Mouse (Mus musculus) megakaryocyte progenitor cell, adult 5-6 weeks (primary cell): ENCODE measurements around the gene Gm5148. TPM values are rescaled to one million over a fixed set of nuclear protein-coding genes. Genes with fewer than 3 reads are reported as not detected.

Experiments
- ATAC-seq: replicated peaks from 2 replicates; pipeline ENCODE4 v1.8.0; 2016; ENCODE audit warnings: mild to moderate bottlenecking, moderate TSS enrichment, inconsistent platforms; ENCODE audit not compliant: poor library complexity
- total RNA-seq, 2 experiments: library from RNA; stranded (forward) in 1 of 2; stranded (reverse) in 1 of 2; fragments of 157-497, 149-512 nt in 1 of 2; fragments of 200-1000 nt in 1 of 2; gene quantifications; 2 replicates each; pipeline versions ENCODE4 v1.2.3 to v1.2.4; 2015 to 2017

Gene Gm5148
- total RNA-seq, 2 experiments from 2014 or later: 0.52 to 25.2 TPM

DNA sequence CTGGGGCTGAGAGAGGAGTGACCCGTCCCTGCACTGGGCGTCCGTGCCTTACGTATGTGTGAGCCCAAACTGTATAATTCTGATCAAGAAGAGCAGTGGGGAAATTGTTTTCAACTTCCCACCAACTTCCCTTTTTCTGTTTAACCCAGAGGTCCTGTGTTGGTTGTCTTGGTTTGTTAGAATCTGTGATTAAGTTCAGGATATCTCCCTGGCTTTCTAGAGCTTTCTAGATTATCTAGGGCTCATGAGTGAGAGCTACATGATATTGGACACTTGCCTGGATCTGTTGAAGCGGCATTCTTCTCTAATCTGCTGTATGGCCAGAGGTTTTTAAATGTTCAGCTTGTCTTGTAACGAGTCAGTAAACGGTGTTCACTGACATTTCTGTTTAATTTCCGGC lies 30.7 kb downstream of the Gm5148 start:
- ATAC-seq: peak; percentile 74

DNA sequence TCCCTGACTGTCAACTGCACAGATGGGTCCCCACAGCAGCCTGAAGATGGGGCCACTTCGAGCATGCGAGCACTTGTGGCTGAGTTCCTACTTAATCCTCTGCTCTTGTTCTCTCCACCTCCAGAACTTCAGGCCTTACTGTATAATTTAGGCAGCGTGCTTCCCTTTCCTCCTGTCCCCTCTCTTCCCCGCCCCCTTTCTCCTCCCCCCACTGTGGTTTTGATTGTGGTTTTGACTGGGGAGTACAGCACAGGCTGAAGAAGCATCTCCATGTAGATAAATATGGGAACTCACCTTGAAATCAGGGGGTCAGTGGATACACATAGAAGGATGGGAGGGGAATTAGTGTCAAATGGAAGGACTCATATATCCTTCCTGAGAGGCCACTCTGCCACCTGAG lies 31.3 kb downstream of the Gm5148 start:
- peak; percentile 80 for ATAC-seq

- peak; percentile 50 for ATAC-seq
Measured at GRCm38 (mm10) chr3:37687158-37687980, 36.9 kb downstream of the Gm5148 start.

DNA sequence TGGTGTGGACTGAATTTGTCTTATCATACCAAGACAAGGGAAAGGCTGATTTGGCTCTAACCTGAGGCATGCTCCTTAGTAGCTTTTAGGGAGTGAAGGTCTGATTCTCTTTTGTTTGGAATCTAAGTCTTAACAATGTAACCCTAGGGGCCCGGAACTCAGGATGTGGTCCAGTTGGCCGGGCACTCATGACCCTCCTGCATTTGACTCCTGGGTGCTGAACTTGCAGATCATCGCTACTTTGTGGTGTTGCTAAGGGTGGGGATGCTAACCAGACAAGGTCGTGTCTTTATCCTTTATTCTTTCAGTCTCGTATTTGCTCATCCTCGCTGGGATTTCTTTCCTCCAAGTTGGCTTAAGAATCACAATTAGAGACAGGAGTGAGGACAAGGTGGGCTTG lies 37.5 kb downstream of the Gm5148 start:
- no peak for ATAC-seq

DNA sequence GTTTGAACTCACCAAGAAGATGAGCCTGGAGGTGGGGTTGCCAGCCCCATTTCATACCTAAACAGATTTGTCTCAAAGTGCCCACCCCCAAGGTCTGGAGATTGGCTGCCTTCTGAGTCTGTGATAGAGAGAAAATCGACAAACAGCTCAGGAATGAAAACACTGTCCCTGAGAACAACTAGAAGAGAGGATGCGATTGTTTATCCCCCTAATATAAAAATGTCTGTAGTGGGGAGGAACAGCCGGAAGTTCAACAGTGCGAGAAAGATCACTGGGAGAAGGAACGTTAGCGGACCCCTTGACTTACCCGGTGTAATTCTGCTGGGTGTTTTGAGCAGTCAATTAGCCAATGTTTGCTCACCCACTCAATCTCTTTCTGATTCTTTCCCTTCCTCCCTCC lies 38.1 kb downstream of the Gm5148 start:
- no peak for ATAC-seq

GRCm38 (mm10) chr3:37676291-37676690 lies 48.0 kb downstream of the Gm5148 start:
- ATAC-seq: no peak

DNA sequence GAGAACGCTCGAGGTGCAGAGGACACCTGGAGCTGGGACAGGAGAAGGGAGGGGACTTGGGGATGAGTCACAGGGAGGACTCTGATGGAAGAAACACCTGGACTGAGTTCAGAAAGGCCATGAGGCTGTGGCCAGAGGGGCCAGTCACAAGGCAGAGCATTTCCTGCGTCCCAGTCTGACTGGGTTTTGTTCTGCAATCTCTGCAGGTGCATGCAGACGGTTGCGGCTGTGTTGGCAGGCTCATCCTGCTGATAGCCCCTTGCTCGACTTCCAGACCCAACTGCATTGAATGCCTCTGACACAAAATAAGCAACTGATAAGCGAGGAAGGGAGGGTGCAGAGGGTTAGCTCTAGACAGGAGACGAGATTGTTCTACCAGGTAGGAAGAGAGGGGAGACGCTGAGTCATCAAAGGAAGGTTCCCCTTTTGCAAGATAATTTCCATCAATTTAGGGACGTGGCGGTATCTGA lies 49.2 kb downstream of the Gm5148 start:
- peak; percentile 76 for ATAC-seq

- 0 out of 2 replicates have a peak, but pooled peaks have one; percentile 15 for ATAC-seq
Measured at GRCm38 (mm10) chr3:37673513-37674261, 50.6 kb downstream of the Gm5148 start.

GRCm38 (mm10) chr3:37672266-37673040 lies 51.8 kb downstream of the Gm5148 start:
- ATAC-seq: no peak

DNA sequence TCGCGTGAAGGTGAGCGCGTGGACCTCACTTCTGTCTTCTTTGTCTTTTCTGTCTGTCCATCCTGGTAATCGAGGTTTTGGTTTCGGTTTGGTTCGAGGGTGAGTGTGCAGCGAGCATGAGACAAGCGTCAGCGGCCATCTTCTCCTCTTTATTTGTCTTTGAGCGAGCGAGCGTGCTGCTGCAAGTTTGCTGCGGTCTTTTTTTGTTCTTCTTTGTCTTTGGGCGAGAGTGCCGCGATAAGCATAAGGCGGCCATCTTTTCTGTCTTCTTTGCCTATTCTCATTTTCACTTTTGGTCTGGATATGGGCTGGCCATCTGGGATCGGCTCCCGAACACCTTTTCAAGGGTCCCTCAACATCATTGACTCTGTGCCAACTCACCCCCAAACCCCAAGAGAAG lies 55.2 kb downstream of the Gm5148 start:
- no peak for ATAC-seq

DNA sequence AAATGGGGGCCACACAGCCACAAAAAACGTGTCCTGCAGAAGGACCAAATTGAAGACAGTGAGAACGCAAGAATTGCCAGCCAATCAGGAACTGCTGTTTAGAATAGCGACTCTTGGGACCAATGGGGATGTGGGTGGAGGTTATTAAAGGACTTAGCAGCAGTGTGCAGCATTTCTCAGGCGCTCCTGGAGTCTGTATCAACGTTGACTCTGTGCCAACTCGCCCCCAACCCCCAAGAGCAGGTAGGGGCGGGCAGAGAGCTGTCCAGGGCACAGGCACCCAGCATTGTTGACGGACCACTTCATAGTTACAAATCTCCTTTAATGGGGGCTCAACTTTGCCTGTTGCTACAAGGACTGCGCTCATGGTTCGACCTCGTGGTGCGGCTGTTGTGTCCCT lies 55.6 kb downstream of the Gm5148 start:
- ATAC-seq: no peak

DNA sequence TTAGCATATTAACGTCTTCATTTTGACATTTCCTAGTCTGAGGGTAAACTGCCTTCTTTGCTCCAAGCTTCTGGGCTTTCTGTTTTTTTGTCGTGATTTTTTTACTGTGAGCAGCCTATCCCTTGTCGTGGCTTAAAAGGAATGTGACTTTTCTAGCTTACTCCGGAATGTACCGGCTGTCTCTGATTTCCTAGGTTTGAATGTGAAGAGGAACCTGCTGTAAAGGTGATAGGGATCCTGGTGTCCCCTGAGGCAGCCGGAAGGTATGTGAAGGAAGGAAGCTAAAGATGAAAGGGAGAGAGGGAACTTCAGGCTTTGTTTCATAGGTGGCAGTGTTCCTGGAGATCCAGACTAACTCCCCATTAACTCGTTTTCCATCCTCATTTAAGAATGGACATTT lies 56.6 kb downstream of the Gm5148 start:
- no peak for ATAC-seq

GRCm38 (mm10) chr3:37667119-37667467 lies 57.2 kb downstream of the Gm5148 start:
- ATAC-seq: no peak

- peak; percentile 92 for ATAC-seq
Measured at GRCm38 (mm10) chr3:37666291-37667118, 57.8 kb downstream of the Gm5148 start.

Other genes with a start within 250 kb of the Gm5148 start
- gene Spry1, start 84.5 kb downstream of the Gm5148 start, total RNA-seq (2015): 4.0 TPM in 2 replicates
- gene Spry1, start 84.5 kb downstream of the Gm5148 start, total RNA-seq (2017): 1.3 and 2.7 TPM in 2 replicates